Mouse (Mus musculus) cerebellum, adult 2 months (tissue): ENCODE measurements around the gene Dnajb2. TPM values are rescaled to one million over a fixed set of nuclear protein-coding genes. Genes with fewer than 3 reads are reported as not detected.

Experiments
- DNase-seq, 2 experiments: peaks; one replicate each; pipeline ENCODE4 v3.0.0; 2021
- H3K27ac ChIP-seq: fragments of 200-500 bp; 2 replicates; pipeline ENCODE4 v1.5.1; 2012; ENCODE audit warnings: low read length, control low read depth, inconsistent platforms; ENCODE audit not compliant: insufficient read depth
- H3K27me3 ChIP-seq: fragments of 200-500 bp; 2 replicates; pipeline ENCODE4 v1.6.1; 2012; ENCODE audit warnings: inconsistent platforms, mild to moderate bottlenecking, low read length, moderate library complexity; ENCODE audit not compliant: control insufficient read depth, insufficient read depth
- H3K4me1 ChIP-seq: fragments of 200-500 bp; 2 replicates; pipeline ENCODE4 v1.6.1; 2011; ENCODE audit warnings: low read length; ENCODE audit not compliant: control insufficient read depth, insufficient read depth
- H3K4me3 ChIP-seq: fragments of 200-500 bp; replicated peaks from 2 replicates; pipeline ENCODE3; 2011; ENCODE audit warnings: mild to moderate bottlenecking, low read depth, low read length, control low read depth; ENCODE audit not compliant: insufficient read depth
- CTCF ChIP-seq: fragments of 200-500 bp; IDR thresholded peaks from 2 replicates; pipeline ENCODE4 v1.5.1; 2011; ENCODE audit warnings: low read depth, mild to moderate bottlenecking, control low read depth, low read length, moderate library complexity, borderline replicate concordance; ENCODE audit not compliant: insufficient read depth
- POLR2A ChIP-seq: fragments of 200-500 bp; IDR thresholded peaks from 2 replicates; pipeline ENCODE4 v1.6.1; 2011; ENCODE audit warnings: low read length, control low read depth, borderline replicate concordance; ENCODE audit not compliant: insufficient read depth
- WGBS: fragments of 180-500 bp; shearing (Covaris S2); methylation state at CpG from one replicate; pipeline ENCODE4 v1.1.7; 2018; 5-methylcytosine and 5-hydroxymethylcytosine counted together
- polyA plus RNA-seq: library from polyadenylated mRNA; depleted of rRNA; stranded (reverse); fragments of >200 nt; gene quantifications from 2 replicates; pipeline ENCODE4 v1.2.3, GENCODE M21; 2012

The Dnajb2 gene
- polyA plus RNA-seq, 1 experiment = 153 TPM

DNA sequence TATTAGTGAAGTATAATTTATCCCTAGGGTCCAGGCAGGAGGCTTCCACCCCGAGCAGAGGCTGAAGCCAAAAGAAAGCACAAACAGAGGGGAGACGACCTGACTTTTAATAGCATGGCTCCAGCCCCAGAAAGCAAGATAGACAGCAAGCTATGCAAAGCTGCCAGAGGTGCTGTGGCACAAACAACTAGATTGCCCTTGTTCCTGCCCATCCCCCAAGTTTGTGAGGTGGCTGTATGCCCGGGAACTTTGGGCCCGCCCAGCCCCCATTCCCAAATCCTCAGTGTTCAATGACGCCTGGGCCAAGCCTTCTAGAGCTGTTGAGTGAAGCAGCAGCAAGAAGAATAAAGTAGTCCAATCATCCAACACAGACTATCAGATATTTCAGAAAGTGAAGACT is 21.3 kb upstream of the Dnajb2 start:
- 27% methylated on average over 5 of the region's 5 CpGs for WGBS
- Histone ChIP-seq H3K27me3 (no peaks in the 10 kb centered on the region), H3K4me1 (peaks cover 27% of the 10 kb centered on the region), H3K27ac (no peak overlapping the region), H3K4me3 (peak overlapping the region; percentile 17)
- DNase-seq = peak; percentile 52 to 55
- no peak for TF ChIP-seq CTCF
- no peak for TF ChIP-seq POLR2A

DNA sequence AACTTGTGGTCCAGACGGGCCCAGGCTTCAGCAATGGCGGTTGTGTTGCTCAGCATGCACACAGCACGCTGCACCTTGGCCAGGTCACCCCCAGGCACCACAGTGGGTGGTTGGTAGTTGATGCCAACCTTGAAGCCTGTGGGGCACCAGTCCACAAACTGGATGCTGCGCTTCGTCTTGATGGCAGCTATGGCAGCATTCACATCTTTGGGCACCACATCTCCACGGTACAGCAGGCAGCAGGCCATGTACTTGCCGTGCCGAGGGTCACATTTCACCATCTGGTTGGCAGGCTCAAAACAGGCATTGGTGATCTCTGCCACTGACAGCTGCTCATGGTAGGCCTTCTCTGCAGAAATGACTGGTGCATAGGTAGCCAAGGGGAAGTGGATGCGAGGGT is 20.4 kb upstream of the Dnajb2 start:
- DNase-seq = peak; percentile 35 to 36
- no peaks in the 10 kb centered on the region for H3K27me3 ChIP-seq
- TF ChIP-seq POLR2A = no peak
- TF ChIP-seq CTCF = no peak
- peak overlapping the region; percentile 41 for H3K27ac ChIP-seq
- WGBS = 10% methylated on average over 9 of the region's 9 CpGs
- H3K4me1 ChIP-seq = peaks cover 27% of the 10 kb centered on the region
- peak overlapping the region; percentile 69 for H3K4me3 ChIP-seq

DNA sequence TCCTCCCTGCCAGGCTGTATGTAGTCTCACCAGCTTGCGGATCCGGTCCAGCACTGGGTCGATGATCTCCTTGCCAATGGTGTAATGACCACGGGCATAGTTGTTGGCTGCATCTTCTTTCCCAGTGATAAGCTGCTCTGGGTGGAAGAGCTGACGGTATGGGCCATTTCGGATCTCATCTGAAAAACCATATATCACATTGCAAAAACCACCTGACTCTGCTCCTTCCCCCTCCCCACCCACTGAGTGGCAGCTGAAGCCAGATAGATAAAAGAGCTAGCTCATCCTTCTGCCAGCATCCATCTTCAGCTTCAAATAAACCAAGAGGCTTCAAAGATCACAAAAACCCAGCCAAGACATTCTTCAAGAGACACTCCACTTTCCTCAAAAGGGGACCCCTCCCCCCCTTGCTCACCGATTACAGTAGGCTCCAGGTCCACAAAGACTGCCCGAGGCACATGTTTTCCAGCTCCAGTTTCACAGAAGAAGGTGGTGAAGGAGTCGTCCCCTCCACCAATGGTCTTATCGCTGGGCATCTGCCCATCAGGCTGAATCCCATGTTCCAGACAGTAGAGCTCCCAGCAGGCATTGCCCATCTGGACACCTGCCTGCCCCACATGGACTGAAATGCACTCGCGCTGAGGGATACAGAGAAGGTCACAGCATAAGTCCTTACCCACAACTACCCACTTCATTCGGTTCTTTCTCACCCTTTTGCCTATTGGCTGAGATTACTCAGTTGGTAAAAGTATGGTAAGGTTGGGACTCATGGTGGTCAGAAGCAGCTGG is 19.2 kb upstream of the Dnajb2 start:
- H3K4me3 ChIP-seq = peak overlapping the region; percentile 69
- H3K27ac ChIP-seq = peak overlapping the region; percentile 93; the same call in 1 of the 2 replicates
- 10% methylated on average over 13 of the region's 13 CpGs for WGBS
- peaks cover 18% of the 10 kb centered on the region for H3K4me1 ChIP-seq
- TF ChIP-seq POLR2A (no peak), CTCF (no peak)
- H3K27me3 ChIP-seq = no peaks in the 10 kb centered on the region
- peak; percentile 64 to 74 for DNase-seq

DNA sequence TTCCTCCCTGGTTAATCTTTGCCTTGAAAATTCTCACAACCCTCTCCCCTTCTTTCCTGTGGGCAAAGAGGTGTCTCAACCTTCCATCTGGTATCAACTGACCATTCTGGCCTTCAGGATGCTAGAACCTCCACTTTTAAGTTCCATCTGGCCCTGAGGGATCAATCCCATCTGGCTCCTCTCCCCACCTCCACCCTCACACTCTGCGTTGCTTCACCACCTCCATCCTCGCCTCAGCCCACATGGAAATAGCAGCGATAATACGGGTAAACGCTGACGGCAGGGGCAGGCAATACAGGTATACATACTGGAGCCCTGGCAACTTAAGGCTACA is 18.3 kb upstream of the Dnajb2 start:
- under 1% methylated on average over 6 of the region's 6 CpGs for WGBS
- Histone ChIP-seq H3K27ac (peak overlapping the region; percentile 93), H3K4me1 (peaks cover 16% of the 10 kb centered on the region), H3K4me3 (peak overlapping the region; percentile 69), H3K27me3 (no peaks in the 10 kb centered on the region)
- TF ChIP-seq CTCF = no peak
- peak; percentile 25; the same call in 1 of the 2 replicates for TF ChIP-seq POLR2A
- no peak for DNase-seq

DNA sequence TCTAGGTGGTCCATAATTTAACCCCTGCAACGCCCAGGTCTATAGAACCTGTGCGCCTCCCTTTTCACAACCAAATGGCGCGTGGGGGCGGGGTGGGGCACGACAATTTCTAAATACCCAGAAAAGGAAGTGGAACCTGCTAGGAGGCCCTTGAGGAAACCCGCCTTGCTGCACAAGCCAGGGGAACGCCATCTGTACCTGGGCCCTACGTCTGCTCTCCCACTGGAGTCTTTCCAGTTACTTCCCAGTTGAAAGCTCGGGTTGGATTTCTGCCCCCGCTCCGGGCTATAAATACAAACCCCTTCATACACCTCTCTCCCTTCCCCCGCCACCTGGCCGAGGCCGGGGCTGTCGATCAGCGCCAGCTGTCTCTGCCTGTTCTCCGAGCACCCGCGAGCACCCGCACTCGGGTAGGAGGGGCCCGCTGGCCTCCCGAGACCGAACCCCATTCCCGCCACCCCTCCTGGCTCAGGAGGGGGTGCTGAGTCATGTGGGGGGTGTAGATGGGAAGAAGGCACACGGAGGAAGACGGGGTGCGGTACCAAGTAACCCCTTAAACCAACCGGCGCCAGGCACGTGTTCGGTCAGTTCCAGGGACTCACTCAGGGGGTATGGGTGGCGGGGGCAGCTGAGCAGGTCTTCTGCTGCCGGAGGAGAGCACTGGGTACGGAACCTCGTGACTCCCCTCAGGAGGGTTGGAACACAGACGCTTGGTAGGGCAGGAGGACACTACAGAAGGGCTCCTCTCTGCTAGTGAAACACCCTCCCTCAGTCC is 17.8 kb upstream of the Dnajb2 start:
- H3K4me1 ChIP-seq = peaks cover 15% of the 10 kb centered on the region
- no peaks in the 10 kb centered on the region for H3K27me3 ChIP-seq
- peak overlapping the region; percentile 69 for H3K4me3 ChIP-seq
- DNase-seq = peak; percentile 93 to 97
- H3K27ac ChIP-seq = peak overlapping the region; percentile 93
- TF ChIP-seq CTCF (no peak), POLR2A (no peak)
- WGBS = under 1% methylated on average over 38 of the region's 38 CpGs

- under 1% methylated on average over 24 of the region's 24 CpGs for WGBS
- TF ChIP-seq CTCF (peak; percentile 36; the same call in 1 of the 2 replicates), POLR2A (peak; percentile 100)
- Histone ChIP-seq H3K4me3 (peak overlapping the region; percentile 69), H3K4me1 (peaks cover 11% of the 10 kb centered on the region), H3K27me3 (no peaks in the 10 kb centered on the region), H3K27ac (peak overlapping the region; percentile 93)
- peak; percentile 97 to 98 for DNase-seq
Observed at GRCm38 (mm10) chr1:75219078-75219477, 17.1 kb upstream of the Dnajb2 start.

DNA sequence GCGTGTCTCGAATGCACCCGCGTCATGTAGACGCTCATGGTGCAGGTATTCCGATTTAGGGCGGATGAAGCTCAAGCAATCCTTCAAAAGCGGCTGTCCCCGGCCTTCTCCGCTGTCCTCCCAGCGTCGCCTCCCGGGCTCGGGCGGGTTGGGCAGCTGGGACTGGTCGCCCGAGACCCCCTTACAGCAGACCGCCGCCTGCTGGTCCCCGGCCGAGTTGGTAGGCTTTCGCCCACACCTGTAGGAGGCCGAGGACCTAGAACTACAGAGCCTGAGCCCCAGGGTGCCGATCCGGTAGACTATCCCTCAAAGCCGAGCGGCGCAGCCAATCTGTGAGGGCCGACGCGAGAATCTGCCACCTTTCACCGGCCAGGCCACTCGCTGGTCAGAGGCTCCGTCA is 16.7 kb upstream of the Dnajb2 start, which contains the start of gene Tuba4a:
Gene Tuba4a, minus strand, starts transcription at position 335 of the 400 bp plus-strand sequence.
- peak within 1 kb of the TSS; percentile 69 for H3K4me3 ChIP-seq
- TF ChIP-seq CTCF (no peak), POLR2A (no peak)
- peak within 1 kb of the TSS; percentile 93 for H3K27ac ChIP-seq
- DNase-seq = no peak
- WGBS = under 1% methylated on average over 34 of the region's 34 CpGs
- peaks cover 11% of the 10 kb centered on the region for H3K4me1 ChIP-seq
- no peaks in the 10 kb centered on the region for H3K27me3 ChIP-seq
